Mouse (Mus musculus): ENCODE measurements around the gene Rabgef1.

Gene Rabgef1

GRCm38 (mm10) chr5:130216781-130217180 is 45.2 kb downstream of the Rabgef1 start, which contains the start of gene Tmem248:
TSS of gene Tmem248 (plus strand) at chr5:130217081.
- DNase-seq (ENCODE audit: low read depth) = no peak

DNA sequence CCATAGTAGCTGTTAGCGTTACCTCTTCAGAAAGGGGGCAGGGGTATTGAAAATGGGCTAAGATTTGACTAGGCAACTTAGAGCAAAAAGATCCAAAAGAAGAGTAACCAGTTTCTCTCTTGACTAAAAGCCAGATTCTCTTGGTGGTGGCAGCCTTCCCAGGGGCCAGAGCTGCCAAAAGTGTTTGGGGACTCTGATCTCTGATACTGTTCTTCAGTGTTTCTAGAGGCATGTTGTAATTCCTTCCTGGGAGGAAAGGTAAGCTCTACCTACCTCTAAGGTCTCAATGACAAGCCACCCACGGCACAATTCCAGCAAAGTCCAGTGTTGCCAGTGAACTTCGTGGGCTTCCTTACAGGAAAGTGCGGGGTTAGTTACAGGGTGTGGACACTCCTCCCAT is 45.8 kb downstream of the Rabgef1 start:
- no peak for DNase-seq (ENCODE audit: low read depth)

GRCm38 (mm10) chr5:130218336-130218735 is 46.7 kb downstream of the Rabgef1 start:
- no peak for DNase-seq (ENCODE audit: low read depth)

GRCm38 (mm10) chr5:130221316-130221715 is 49.7 kb downstream of the Rabgef1 start:
- no peak for DNase-seq (ENCODE audit: low read depth)

DNA sequence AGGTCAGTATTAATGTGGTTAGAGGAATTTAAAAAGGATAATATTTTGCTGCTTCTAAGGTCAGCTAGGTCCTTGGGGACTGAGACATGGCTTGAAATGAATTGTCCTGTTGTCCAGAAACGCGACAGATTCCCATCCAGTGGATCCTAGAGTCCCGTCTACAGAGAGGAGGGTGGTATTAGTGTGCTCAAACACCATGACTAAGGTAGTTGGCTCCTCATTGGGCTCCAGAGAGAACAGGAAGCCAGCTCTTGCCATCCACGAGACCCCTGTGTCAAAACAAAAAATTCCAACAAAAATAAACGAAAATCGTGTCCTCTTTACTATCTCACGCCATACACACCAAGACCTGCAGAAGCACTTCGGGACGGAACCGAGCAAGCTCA is 50.2 kb downstream of the Rabgef1 start:
- DNase-seq (ENCODE audit: low read depth) = no peak

- DNase-seq (ENCODE audit: low read depth) = peak; percentile 87
Measured at GRCm38 (mm10) chr5:130222146-130223004, 50.8 kb downstream of the Rabgef1 start.

DNA sequence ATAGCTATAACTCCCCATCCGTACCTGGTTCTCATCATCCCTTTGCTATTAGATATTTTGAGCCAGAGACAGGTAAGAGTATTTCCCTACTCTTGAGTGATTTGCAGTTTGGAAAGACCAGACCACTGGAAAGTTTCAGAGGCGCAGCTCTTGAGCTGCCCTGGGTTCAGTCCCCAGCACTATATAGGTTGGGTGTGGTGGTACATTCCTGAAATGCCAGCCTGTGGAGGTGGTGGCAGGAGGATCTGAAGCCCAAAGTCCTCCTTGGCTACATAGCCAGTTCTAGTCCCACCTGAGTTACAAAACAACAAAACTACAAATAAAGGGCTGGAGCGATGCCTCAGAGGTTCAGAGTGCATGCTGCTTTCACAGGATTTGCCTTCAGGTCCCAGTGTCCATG is 55.2 kb downstream of the Rabgef1 start:
- DNase-seq (ENCODE audit: low read depth) = no peak

DNA sequence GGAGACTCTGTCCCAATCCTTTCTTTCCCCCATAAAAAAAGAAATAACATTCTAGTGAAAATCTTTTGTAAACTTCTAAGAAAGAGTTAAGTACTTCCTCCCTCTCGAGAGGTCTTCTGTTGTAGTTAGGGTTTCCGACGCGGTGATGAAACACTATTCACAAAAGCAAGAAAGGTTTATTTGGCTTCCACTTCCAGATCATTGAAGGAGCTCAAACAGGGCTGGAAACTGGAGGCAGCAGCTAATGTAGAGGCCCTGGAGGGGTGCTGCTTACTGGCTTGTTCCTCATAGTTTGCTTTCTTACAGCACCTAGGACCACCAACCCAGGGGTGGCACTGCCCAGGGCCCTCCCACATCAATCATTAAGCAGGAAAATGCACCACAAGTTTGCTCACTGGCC is 56.5 kb downstream of the Rabgef1 start:
- DNase-seq (ENCODE audit: low read depth) = no peak

DNA sequence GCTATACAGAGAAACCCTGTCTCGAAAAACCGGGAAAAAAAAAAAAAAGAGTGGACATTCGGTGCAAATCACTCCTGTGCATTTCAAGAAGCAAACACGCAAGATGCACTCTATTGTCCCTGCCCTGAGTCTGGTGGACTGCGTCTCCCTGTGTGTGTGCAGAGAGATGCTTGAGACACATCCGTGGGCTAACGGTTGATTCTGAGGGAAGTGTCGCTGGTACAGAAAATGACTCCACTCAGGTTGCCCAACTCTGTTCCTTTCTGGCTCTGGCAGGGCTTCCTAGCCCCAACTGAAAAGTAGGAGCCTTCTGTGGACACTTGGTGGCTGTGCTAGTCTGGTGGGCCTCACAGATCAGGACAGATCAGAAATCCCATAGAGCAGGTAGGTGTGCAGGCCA is 64.7 kb downstream of the Rabgef1 start:
- peak; percentile 57 for DNase-seq (ENCODE audit: low read depth)

DNA sequence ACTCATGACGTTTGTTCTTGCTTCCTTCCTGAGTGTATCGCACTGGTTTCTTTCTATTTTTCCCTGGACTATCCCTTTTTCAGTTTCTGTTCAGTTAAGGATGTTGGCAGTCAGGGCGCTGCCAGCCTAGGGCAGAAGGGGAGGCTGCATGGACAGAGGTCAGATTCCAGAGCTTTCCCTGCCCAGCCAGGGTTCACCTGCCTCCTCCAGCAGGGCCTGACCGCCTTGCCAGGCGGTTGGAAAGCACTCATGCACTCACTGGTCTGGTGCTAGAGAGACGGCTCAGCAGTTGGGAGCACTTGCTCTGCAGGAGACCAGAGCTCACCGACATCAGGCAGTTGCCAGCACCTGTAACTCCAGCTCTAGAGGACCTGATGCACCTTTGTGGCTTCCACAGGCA is 67.6 kb downstream of the Rabgef1 start:
- no peak for DNase-seq (ENCODE audit: low read depth)

- no peak for DNase-seq (ENCODE audit: low read depth)
Measured at GRCm38 (mm10) chr5:130239856-130240255, 68.3 kb downstream of the Rabgef1 start.

DNA sequence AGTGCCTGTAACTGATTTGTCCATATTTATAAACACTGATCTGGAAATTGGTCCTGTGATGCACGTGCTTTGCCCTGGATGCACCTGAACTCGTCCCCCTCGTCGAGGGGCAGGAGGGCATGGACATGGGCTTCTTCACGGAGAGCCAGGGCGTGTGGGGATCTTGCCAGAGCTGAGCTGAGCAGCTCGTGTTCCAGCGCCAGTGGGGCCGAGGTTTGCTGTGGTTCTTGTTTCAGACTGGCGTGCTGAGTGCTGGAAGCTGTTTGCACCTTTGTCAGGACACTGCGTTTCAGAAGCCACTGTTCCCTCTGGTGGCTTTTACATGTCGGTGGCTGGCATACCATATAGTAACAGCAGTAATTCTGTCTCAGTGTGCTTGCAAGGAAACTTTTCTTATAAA is 69.8 kb downstream of the Rabgef1 start:
- DNase-seq (ENCODE audit: low read depth) = no peak

GRCm38 (mm10) chr5:130247823-130248222 is 76.2 kb downstream of the Rabgef1 start:
- DNase-seq (ENCODE audit: low read depth) = peak; percentile 32

GRCm38 (mm10) chr5:130254164-130255016 is 82.8 kb downstream of the Rabgef1 start:
- peak; percentile 71 for DNase-seq (ENCODE audit: low read depth)

DNA sequence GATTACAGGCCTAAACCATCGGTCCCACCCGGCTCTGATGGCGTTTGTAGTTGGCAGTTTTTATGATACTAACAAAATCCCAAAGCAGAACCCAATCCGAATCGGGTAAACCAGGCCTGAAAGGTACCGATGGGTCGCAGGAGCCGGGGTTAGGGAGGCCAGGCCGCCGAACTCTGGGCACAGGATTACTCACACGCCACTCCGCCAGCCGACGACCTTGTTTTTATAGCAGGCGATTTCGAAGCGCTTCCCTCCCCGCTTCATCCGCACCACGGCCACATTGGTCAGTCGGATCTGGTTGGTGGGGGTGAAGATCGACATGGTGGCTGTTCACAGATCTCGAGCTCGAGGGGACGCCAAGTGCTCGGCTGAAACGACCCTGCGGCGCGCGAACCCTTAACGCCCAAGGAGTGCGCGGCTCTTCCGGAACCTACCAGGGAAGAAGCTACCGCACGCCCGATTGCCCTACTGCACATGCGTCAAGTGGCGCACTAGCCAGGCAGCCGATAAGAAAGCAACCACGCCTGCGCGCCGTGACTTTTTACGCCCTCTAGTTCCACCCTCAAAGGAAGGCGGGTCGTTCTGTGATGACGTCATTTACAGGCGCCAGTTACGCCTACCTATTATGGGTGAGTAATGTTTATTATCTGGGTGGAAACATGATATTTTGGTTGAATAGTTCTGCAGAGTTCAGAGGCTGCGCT is 83.6 kb downstream of the Rabgef1 start, which contains the start of the genes Sbds and Tyw1:
Gene Sbds, minus strand, starts transcription at position 514 of the 704 bp plus-strand sequence.
Gene Tyw1, plus strand, starts transcription at position 603 of the 704 bp plus-strand sequence.
- peak; percentile 99 for DNase-seq (ENCODE audit: low read depth)

DNA sequence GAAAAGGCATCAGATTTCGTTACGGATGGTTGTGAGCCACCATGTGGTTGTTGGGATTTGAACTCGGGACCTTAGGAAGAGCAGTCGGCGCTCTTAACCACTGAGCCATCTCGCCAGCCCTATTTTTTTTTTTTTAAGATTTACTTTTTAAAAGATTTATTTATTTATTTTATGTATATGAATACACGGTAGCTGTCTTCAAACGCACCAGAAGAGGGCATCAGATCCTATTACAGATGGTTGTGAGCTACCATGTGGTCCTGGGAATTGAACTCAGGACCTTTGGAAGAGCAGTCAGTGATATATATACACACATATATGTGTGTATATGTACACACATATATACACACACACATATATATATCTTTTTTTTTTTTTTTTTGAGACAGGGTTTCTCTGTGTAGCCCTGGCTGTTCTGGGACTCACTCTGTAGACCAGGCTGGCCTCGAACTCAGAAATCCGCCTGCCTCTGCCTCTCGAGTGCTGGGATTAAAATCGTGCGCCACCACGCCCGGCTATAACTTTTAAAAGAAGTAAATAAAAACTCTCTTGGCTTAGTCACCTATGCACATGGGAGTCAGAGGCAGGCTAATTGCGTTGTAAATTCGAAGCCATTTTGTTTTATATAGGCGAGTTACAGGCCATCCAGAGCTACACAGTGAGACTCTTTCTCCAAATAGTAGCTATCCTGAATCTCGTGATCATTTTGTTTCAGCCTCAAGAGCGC is 84.4 kb downstream of the Rabgef1 start:
- DNase-seq (ENCODE audit: low read depth) = peak; percentile 73

- peak; percentile 100 for DNase-seq (ENCODE audit: low read depth)
Measured at GRCm38 (mm10) chr5:130256678-130257271, 85.2 kb downstream of the Rabgef1 start.

- DNase-seq (ENCODE audit: low read depth) = no peak
Measured at GRCm38 (mm10) chr5:130257303-130257702, 85.7 kb downstream of the Rabgef1 start.

DNA sequence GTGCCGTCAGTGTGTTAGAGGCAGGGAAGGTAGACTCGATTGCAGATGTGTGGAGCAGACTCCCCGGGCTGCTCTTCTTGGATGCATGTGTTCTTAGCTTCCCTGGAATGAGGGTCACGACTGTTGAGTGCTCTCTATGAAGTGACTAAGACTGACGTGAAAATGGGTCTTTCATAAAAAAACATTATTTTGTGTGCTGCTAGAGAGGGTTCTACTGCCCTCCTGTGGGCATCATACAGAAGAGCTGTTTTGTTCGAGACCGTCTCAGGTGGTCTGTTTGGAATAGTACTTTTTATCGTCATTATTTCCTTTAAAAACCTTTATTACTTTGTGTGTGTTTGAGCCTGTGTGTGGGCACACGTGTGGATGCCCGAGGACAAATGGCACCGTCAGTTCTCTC is 91.9 kb downstream of the Rabgef1 start:
- DNase-seq (ENCODE audit: low read depth) = peak; percentile 46
